Mouse (Mus musculus) spleen, adult 2 months (tissue): ENCODE data around the gene Babam2. TPM values are rescaled to one million over a fixed set of nuclear protein-coding genes. Genes with fewer than 3 reads are reported as not detected.

Experiments
- DNase-seq, 2 experiments: peaks; one replicate each; pipeline versions ENCODE4 v3.0.0 to v3.0.0-alpha.2; 2012 to 2021; ENCODE audit warnings: low spot score in 2 of 2, low read depth in 1 of 2
- H3K27ac ChIP-seq: fragments of 200-500 bp; 2 replicates; pipeline ENCODE4 v1.5.1; 2012; ENCODE audit warnings: low read length, inconsistent platforms; ENCODE audit not compliant: insufficient read depth
- H3K27me3 ChIP-seq: fragments of 200-500 bp; 2 replicates; pipeline ENCODE4 v1.6.1; 2012; ENCODE audit warnings: mild to moderate bottlenecking, moderate library complexity, low read length, inconsistent platforms; ENCODE audit not compliant: control insufficient read depth, insufficient read depth
- H3K36me3 ChIP-seq: fragments of 200-500 bp; 2 replicates; pipeline ENCODE4 v1.6.1; 2012; ENCODE audit warnings: mild to moderate bottlenecking, low read length, inconsistent platforms; ENCODE audit not compliant: control insufficient read depth, insufficient read depth
- H3K4me1 ChIP-seq: fragments of 200-500 bp; 2 replicates; pipeline ENCODE4 v1.6.1; 2011; ENCODE audit warnings: inconsistent platforms; ENCODE audit not compliant: control insufficient read depth, insufficient read depth, insufficient read length
- H3K4me3 ChIP-seq: fragments of 200-500 bp; 2 replicates; pipeline ENCODE4 v1.5.1; 2011; ENCODE audit warnings: mild to moderate bottlenecking, inconsistent platforms; ENCODE audit not compliant: insufficient read depth, insufficient read length; ENCODE audit errors: extremely low read depth
- CTCF ChIP-seq: fragments of 200-500 bp; IDR thresholded peaks from 2 replicates; pipeline ENCODE4 v1.5.1; 2011; ENCODE audit warnings: mild to moderate bottlenecking, inconsistent platforms; ENCODE audit not compliant: insufficient read depth, insufficient read length, insufficient replicate concordance; ENCODE audit errors: extremely low read depth
- POLR2A ChIP-seq: fragments of 200-500 bp; IDR thresholded peaks from 2 replicates; pipeline ENCODE4 v1.6.1; 2011; ENCODE audit warnings: low read depth, low read length, inconsistent platforms
- WGBS: fragments of 180-500 bp; shearing (Covaris S2); methylation state at CpG from one replicate; pipeline ENCODE4 v1.1.7; 2018; 5-methylcytosine and 5-hydroxymethylcytosine counted together
- polyA plus RNA-seq: library from polyadenylated mRNA; depleted of rRNA; stranded (reverse); fragments of >200 nt; gene quantifications from 2 replicates; pipeline ENCODE4 v1.2.3, GENCODE M21; 2012; rRNA removed

The Babam2 gene
- 12.2 and 13.7 TPM in 2 replicates for polyA plus RNA-seq

GRCm38 (mm10) chr5:31697644-31698296 is at the start of gene Babam2:
Babam2 (plus strand) TSS chr5:31697684.
- peak; percentile 88 to 89 for DNase-seq
- peaks cover 3% of the 10 kb centered on the region; the same call in 1 of the 2 replicates for H3K4me1 ChIP-seq
- H3K36me3 ChIP-seq = peaks cover 2% of the 10 kb centered on the region
- TF ChIP-seq CTCF (no peak), POLR2A (peak; percentile 55)
- H3K4me3 ChIP-seq = peak within 1 kb of the TSS; percentile 98
- no peaks in the 10 kb centered on the region for H3K27me3 ChIP-seq
- under 1% methylated on average over 71 of the region's 71 CpGs for WGBS
- H3K27ac ChIP-seq = peak within 1 kb of the TSS; percentile 99

DNA sequence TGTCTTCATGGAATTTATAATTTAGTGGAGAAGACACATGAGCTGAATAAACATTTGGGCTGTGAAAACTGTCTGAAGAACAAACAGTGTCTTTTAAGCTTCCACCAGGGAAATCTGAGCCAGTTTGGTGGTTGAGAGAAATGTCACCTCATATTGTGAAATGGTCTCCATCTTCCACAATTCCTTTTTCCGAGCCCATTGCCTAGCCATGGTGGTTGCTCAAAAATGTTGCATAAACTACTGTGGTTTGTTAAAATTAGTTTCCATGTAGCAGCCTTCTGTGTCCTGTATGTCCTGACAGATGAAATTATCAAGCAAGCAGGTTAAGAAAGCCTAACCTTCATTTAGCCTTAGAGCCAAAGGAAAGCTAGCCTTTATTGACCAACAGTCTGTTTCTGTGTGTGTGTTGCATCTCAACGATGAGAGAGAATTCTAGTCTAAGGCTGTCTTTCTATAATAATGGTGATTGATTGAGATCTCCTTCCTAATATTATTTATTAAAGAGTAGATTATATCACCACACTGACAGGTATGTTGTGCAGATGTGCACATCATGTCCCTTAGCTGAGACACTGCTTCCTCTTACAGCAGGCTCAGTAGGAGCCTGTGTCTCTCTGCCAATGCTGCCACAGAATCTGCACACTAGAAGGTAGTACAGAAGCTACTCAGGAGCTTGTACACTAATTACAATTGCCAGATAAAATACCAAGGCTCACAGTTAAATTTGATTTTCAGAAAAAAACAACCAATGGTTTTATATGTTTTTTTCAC is 46.8 kb upstream of the Babam2 start:
- WGBS = 91% methylated on average over 2 of the region's 2 CpGs
- no peaks in the 10 kb centered on the region for H3K4me1 ChIP-seq
- TF ChIP-seq POLR2A (no peak), CTCF (no peak)

GRCm38 (mm10) chr5:31655688-31656190 is 41.7 kb upstream of the Babam2 start:
- Histone ChIP-seq H3K27me3 (no peaks in the 10 kb centered on the region), H3K27ac (no peak overlapping the region), H3K4me1 (no peaks in the 10 kb centered on the region), H3K4me3 (no peak overlapping the region), H3K36me3 (peaks cover 3% of the 10 kb centered on the region)
- no peak for DNase-seq
- TF ChIP-seq POLR2A (no peak), CTCF (no peak)
- 93% methylated on average over 1 of the region's 1 CpGs for WGBS

More for the DNA sequence above, 46.8 kb upstream of the Babam2 start:
- H3K36me3 ChIP-seq = peaks cover 11% of the 10 kb centered on the region
- H3K27me3 ChIP-seq = no peaks in the 10 kb centered on the region
- H3K27ac ChIP-seq = no peak overlapping the region
- H3K4me3 ChIP-seq = no peak overlapping the region
- DNase-seq = no peak

DNA sequence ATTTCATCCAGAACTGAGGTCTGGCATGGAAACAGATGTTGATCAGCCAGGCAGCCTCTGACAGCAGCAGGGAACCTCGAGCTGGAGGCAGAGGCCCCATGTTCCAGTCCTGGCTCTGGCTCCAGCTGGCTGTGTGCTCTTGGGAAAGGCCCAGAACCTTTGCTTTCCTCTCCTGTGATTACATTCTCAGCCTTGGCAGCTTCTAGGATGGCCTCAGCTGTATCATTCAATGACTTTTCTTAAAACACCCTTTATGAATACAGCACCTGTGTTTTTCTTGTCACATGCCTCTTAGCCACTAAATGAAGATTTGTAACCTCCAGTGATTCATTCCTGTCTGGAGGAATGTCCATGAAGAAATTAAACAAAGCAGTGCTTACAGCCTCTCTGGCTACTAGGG is 31.3 kb upstream of the Babam2 start:
- no peaks in the 10 kb centered on the region for H3K27me3 ChIP-seq
- no peak for DNase-seq
- WGBS = 64% methylated on average over 1 of the region's 1 CpGs
- H3K27ac ChIP-seq = no peak overlapping the region
- no peak for TF ChIP-seq POLR2A
- TF ChIP-seq CTCF = no peak
- no peaks in the 10 kb centered on the region for H3K4me1 ChIP-seq
- no peak overlapping the region for H3K4me3 ChIP-seq
- H3K36me3 ChIP-seq = peaks cover 3% of the 10 kb centered on the region; the same call in 1 of the 2 replicates

- no peaks in the 10 kb centered on the region for H3K4me1 ChIP-seq
- H3K27me3 ChIP-seq = no peaks in the 10 kb centered on the region
- peaks cover 3% of the 10 kb centered on the region; the same call in 1 of the 2 replicates for H3K36me3 ChIP-seq
- 92% methylated on average over 13 of the region's 13 CpGs for WGBS
- TF ChIP-seq POLR2A (no peak), CTCF (no peak)
- no peak overlapping the region for H3K27ac ChIP-seq
- no peak overlapping the region for H3K4me3 ChIP-seq
- DNase-seq = no peak
Measured at GRCm38 (mm10) chr5:31668325-31668968, 29.0 kb upstream of the Babam2 start.

DNA sequence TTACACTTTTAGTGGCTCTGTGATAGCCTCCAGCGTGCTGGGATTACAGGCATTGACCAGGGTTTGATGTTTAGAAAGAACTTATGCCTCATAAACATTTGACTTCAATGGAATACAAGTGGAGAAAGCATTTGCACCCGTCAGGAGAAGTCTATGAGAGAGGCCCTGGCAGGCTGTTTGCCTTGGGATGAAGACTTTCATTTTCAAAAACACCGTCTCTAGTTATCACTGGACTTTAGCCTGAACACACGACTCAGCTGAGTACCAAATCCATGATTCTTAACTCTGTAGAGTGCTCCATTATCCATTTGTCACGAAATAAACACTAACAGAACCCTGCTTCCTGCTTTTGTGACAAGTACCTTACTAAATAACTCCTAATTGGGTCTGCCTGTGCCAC is 27.5 kb upstream of the Babam2 start:
- H3K4me3 ChIP-seq = no peak overlapping the region
- no peaks in the 10 kb centered on the region for H3K27me3 ChIP-seq
- H3K27ac ChIP-seq = no peak overlapping the region
- 79% methylated on average over 5 of the region's 5 CpGs for whole genome bisulfite sequencing
- H3K4me1 ChIP-seq = no peaks in the 10 kb centered on the region
- no peak for DNase-seq
- TF ChIP-seq POLR2A (no peak), CTCF (no peak)
- H3K36me3 ChIP-seq = peaks cover 1% of the 10 kb centered on the region; the same call in 1 of the 2 replicates
